In genomic region chr7:16737606-16738072, GRCm38 (mm10) we compare ENCODE assay signal across 9 mouse cellular contexts. TPM values are rescaled to one million over a fixed set of nuclear protein-coding genes. Genes with fewer than 3 reads are reported as not detected.
DNase-seq lines count a peak whose midpoint lies in the region; ATAC-seq lines count a peak whose summit lies in the region.
"Had no signal": no experiment of that assay in that cellular context is flagged by ENCODE, and none has a peak within 500 bp of the region (broad histone marks: within the 10 kb centered on the region; RNA-seq: fewer than 3 reads in every experiment).

No protein-coding gene starts in this region.

- 42% methylated on average over 10 of the region's 10 CpGs for WGBS in kidney, embryonic 14.5 days
- 43% methylated on average over 10 of the region's 10 CpGs for WGBS in hindbrain, embryonic 11.5 days
- 46% methylated on average over 10 of the region's 10 CpGs for WGBS in midbrain, embryonic 13.5 days

- DNase-seq in kidney, postnatal 10 days: no peak
- DNase-seq in cerebellum, adult 9-10 months: peak; percentile 72
- DNase-seq in hindbrain, embryonic 11.5 days (ENCODE audit: low spot score): no peak
- no peak for DNase-seq in frontal cortex, postnatal 10 days (ENCODE audit: low spot score in 2 of 2)
- no peak for DNase-seq in ovary, postnatal 36 days (ENCODE audit: low spot score)
- DNase-seq in left cerebral cortex, adult 18-20 months (ENCODE audit: low spot score in 2 of 2): no peak

- H3K4me2 ChIP-seq in kidney, embryonic 14.5 days (replicated peaks; ENCODE audit: low read depth, low read length): peak overlapping the region; percentile 86
- H3K4me2 ChIP-seq in hindbrain, embryonic 11.5 days (replicated peaks; ENCODE audit: low read depth, low read length): peak overlapping the region; percentile 12; the same call in 1 of the 2 replicates
- H3K4me2 ChIP-seq in midbrain, embryonic 13.5 days (replicated peaks): peak overlapping the region; percentile 95

- peaks cover 8% of the 10 kb centered on the region for H3K4me1 ChIP-seq in kidney, embryonic 14.5 days (ENCODE audit: control insufficient read depth, insufficient read depth, low read length)
- H3K4me1 ChIP-seq in hindbrain, embryonic 11.5 days (replicated peaks; ENCODE audit: control insufficient read depth, insufficient read depth, low read length): peaks cover 3% of the 10 kb centered on the region
- peaks cover 18% of the 10 kb centered on the region for H3K4me1 ChIP-seq in midbrain, embryonic 13.5 days (replicated peaks)

- H3K9ac ChIP-seq in kidney, embryonic 14.5 days (ENCODE audit: low read depth, low read length): no peak overlapping the region
- H3K9ac ChIP-seq in hindbrain, embryonic 11.5 days (ENCODE audit: low read depth, low read length): no peak overlapping the region
- H3K9ac ChIP-seq in midbrain, embryonic 13.5 days (replicated peaks): no peak overlapping the region

- H3K9me3 ChIP-seq in kidney, embryonic 14.5 days (ENCODE audit: control insufficient read depth, low read length): no peaks in the 10 kb centered on the region
- H3K9me3 ChIP-seq in hindbrain, embryonic 11.5 days (ENCODE audit: control insufficient read depth, low read length): no peaks in the 10 kb centered on the region
- no peaks in the 10 kb centered on the region for H3K9me3 ChIP-seq in midbrain, embryonic 13.5 days

- H3K36me3 ChIP-seq in kidney, embryonic 14.5 days (ENCODE audit: control insufficient read depth, insufficient read depth, low read length): no peaks in the 10 kb centered on the region
- H3K36me3 ChIP-seq in hindbrain, embryonic 11.5 days (ENCODE audit: control insufficient read depth, insufficient read depth, low read length): 0 out of 2 replicates have a peak, but pooled peaks cover under 1% of the 10 kb centered on the region
- H3K36me3 ChIP-seq in midbrain, embryonic 13.5 days: peaks cover 12% of the 10 kb centered on the region; the same call in 1 of the 2 replicates

- H3K4me3 ChIP-seq in kidney, embryonic 14.5 days (ENCODE audit: low read length): peak overlapping the region; percentile 94
- peak overlapping the region; percentile 70 for H3K4me3 ChIP-seq in hindbrain, embryonic 11.5 days (ENCODE audit: low read depth, low read length)
- H3K4me3 ChIP-seq in midbrain, embryonic 13.5 days (replicated peaks): peak overlapping the region; percentile 78

- H3K27ac ChIP-seq in kidney, embryonic 14.5 days (ENCODE audit: low read depth, low read length): no peak overlapping the region
- no peak overlapping the region for H3K27ac ChIP-seq in hindbrain, embryonic 11.5 days (ENCODE audit: low read depth, low read length)
- H3K27ac ChIP-seq in midbrain, embryonic 13.5 days: no peak overlapping the region

- peak; percentile 18; the same call in 1 of the 2 replicates for ATAC-seq in kidney, embryonic 14.5 days (ENCODE audit: low FRiP score, low TSS enrichment)
- peak; percentile 46 for ATAC-seq in hindbrain, embryonic 11.5 days (ENCODE audit: low FRiP score)
- peak; percentile 31 for ATAC-seq in midbrain, embryonic 13.5 days

- H3K27me3 ChIP-seq in kidney, embryonic 14.5 days (ENCODE audit: control insufficient read depth, insufficient read depth, low read length): no peaks in the 10 kb centered on the region
- no peaks in the 10 kb centered on the region for H3K27me3 ChIP-seq in hindbrain, embryonic 11.5 days (ENCODE audit: control insufficient read depth, insufficient read depth, low read length)
- H3K27me3 ChIP-seq in midbrain, embryonic 13.5 days: no peaks in the 10 kb centered on the region

RNA-seq across cellular contexts. Expression of gene Ap2s1, which starts 0.6 kb away (rescaled TPM):
- polyA plus RNA-seq in kidney, embryonic 14.5 days (2014; fragmentation: Nextera tagmentation; extraction: Ambion mirVana): 270 and 336 TPM in 2 replicates
- polyA plus RNA-seq in hindbrain, embryonic 11.5 days (2014; fragmentation: Nextera tagmentation; extraction: Ambion mirVana): 298 and 307 TPM in 2 replicates
- polyA plus RNA-seq in midbrain, embryonic 13.5 days (2015; fragmentation: Nextera tagmentation; extraction: Ambion mirVana): 360 and 361 TPM in 2 replicates
- total RNA-seq in left cerebral cortex, adult 18-20 months (2021): 100 to 1,000 TPM; 227 to 260 TPM

RNA-seq across cellular contexts. Expression of gene Ceacam9, which starts 15.9 kb away (rescaled TPM):
- polyA plus RNA-seq in kidney, embryonic 14.5 days (2014; fragmentation: Nextera tagmentation; extraction: Ambion mirVana): not detected in 2 replicates
- polyA plus RNA-seq in hindbrain, embryonic 11.5 days (2014; fragmentation: Nextera tagmentation; extraction: Ambion mirVana): not detected in 2 replicates
- polyA plus RNA-seq in midbrain, embryonic 13.5 days (2015; fragmentation: Nextera tagmentation; extraction: Ambion mirVana): 0.14 TPM in 1 of 2 replicates, not detected in the other
- total RNA-seq in left cerebral cortex, adult 18-20 months (2021): under 1 TPM in 1 of 2 experiments, not detected in 1; 0.40 TPM
- total RNA-seq: layer of hippocampus, postnatal 10 days had no signal

RNA-seq across cellular contexts. Expression of gene Slc1a5, which starts 43.5 kb away (rescaled TPM):
- 30.2 and 36.1 TPM in 2 replicates for polyA plus RNA-seq in kidney, embryonic 14.5 days (2014; fragmentation: Nextera tagmentation; extraction: Ambion mirVana)
- polyA plus RNA-seq in hindbrain, embryonic 11.5 days (2014; fragmentation: Nextera tagmentation; extraction: Ambion mirVana): 15.0 and 15.1 TPM in 2 replicates
- 13.8 and 14.9 TPM in 2 replicates for polyA plus RNA-seq in midbrain, embryonic 13.5 days (2015; fragmentation: Nextera tagmentation; extraction: Ambion mirVana)
- 1 to 10 TPM; 2.9 to 4.2 TPM for total RNA-seq in left cerebral cortex, adult 18-20 months (2021)

Comparison
In these comparisons a context has a peak if more than half of its experiments do, and no peak if none do; other contexts are left out.
1. H3K4me2 ChIP-seq: peak in every context shown above with its lines; median percentile 95 in midbrain, embryonic 13.5 days; 86 in kidney, embryonic 14.5 days; 12 in hindbrain, embryonic 11.5 days.